Mouse (Mus musculus): ENCODE measurements at regions not wholly inside any gene's neighbourhood (a gene's known extent, or its start where the extent isn't known, plus 50 kb on each side); places are given as distances from the start of the nearest gene placed in this dataset.
A peak's percentile ranks its signal among the peaks of the same experiment; 100 is the strongest.

GRCm38 (mm10) chr4:106209465-106209864, 106.5 kb upstream of the Usp24 start:
- Histone ChIP-seq H3K4me3 (ENCODE audit: insufficient read depth in 1 of 2, low read depth in 2 of 2, low read length in 2 of 2) (no peak overlapping the region), H3K36me3 (replicated peaks; ENCODE audit: control insufficient read depth, insufficient read depth, low read depth) (no peaks in the 10 kb centered on the region), H3K4me2 (ENCODE audit: low read depth) (no peak overlapping the region), H3K9ac (replicated peaks) (no peak overlapping the region), H3K9me3 (ENCODE audit: control insufficient read depth, low read length) (no peaks in the 10 kb centered on the region), H3K27me3 (ENCODE audit: control insufficient read depth, insufficient read depth, low read length) (no peaks in the 10 kb centered on the region), H3K4me1 (replicated peaks; ENCODE audit: control insufficient read depth in 2 of 2, insufficient read depth in 2 of 2, low read length in 1 of 2) (no peaks in the 10 kb centered on the region), H3K27ac (no peak overlapping the region)
- no peak for TF ChIP-seq EP300 (IDR thresholded peaks at IDR 0.05; ENCODE audit: low read depth)
- TF ChIP-seq CTCF (IDR thresholded peaks at IDR 0.05; ENCODE audit: low read depth), result no peak
- WGBS (ENCODE audit: insufficient replicate concordance), result 66% methylated on average over 11 of the region's 11 CpGs
- DNase-seq (ENCODE audit: low read depth in 3 of 3, low spot score in 3 of 3) (no peak), ATAC-seq (ENCODE audit: insufficient read depth) (no peak)

- ATAC-seq (ENCODE audit: insufficient read depth) (no peak), DNase-seq (ENCODE audit: low read depth in 3 of 3, low spot score in 3 of 3) (no peak)
- Histone ChIP-seq H3K27ac (no peak overlapping the region), H3K4me2 (ENCODE audit: low read depth) (no peak overlapping the region), H3K36me3 (replicated peaks; ENCODE audit: control insufficient read depth, insufficient read depth, low read depth) (no peaks in the 10 kb centered on the region), H3K9ac (replicated peaks) (no peak overlapping the region), H3K4me1 (replicated peaks; ENCODE audit: control insufficient read depth in 2 of 2, insufficient read depth in 2 of 2, low read length in 1 of 2) (no peaks in the 10 kb centered on the region), H3K9me3 (ENCODE audit: control insufficient read depth, low read length) (no peaks in the 10 kb centered on the region), H3K4me3 (ENCODE audit: insufficient read depth in 1 of 2, low read depth in 2 of 2, low read length in 2 of 2) (no peak overlapping the region), H3K27me3 (ENCODE audit: control insufficient read depth, insufficient read depth, low read length) (no peaks in the 10 kb centered on the region)
- 50% methylated on average over 1 of the region's 1 CpGs for WGBS (ENCODE audit: insufficient replicate concordance)
- TF ChIP-seq CTCF (IDR thresholded peaks at IDR 0.05; ENCODE audit: low read depth), result peak; percentile 77
- no peak for TF ChIP-seq EP300 (IDR thresholded peaks at IDR 0.05; ENCODE audit: low read depth)
Measured at GRCm38 (mm10) chr4:106209975-106210374, 106.0 kb upstream of the Usp24 start.

- H3K9ac ChIP-seq (replicated peaks), result no peak overlapping the region
- H3K4me1 ChIP-seq (replicated peaks; ENCODE audit: control insufficient read depth in 2 of 2, insufficient read depth in 2 of 2, low read length in 1 of 2), result no peaks in the 10 kb centered on the region
- H3K36me3 ChIP-seq (replicated peaks; ENCODE audit: control insufficient read depth, insufficient read depth, low read depth), result no peaks in the 10 kb centered on the region
- TF ChIP-seq CTCF (IDR thresholded peaks at IDR 0.05; ENCODE audit: low read depth) (no peak), EP300 (IDR thresholded peaks at IDR 0.05; ENCODE audit: low read depth) (no peak)
- H3K4me3 ChIP-seq (ENCODE audit: insufficient read depth in 1 of 2, low read depth in 2 of 2, low read length in 2 of 2), result no peak overlapping the region
- H3K9me3 ChIP-seq (ENCODE audit: control insufficient read depth, low read length), result no peaks in the 10 kb centered on the region
- H3K27me3 ChIP-seq (ENCODE audit: control insufficient read depth, insufficient read depth, low read length), result no peaks in the 10 kb centered on the region
- H3K27ac ChIP-seq, result no peak overlapping the region
- 55% methylated on average over 5 of the region's 5 CpGs for WGBS (ENCODE audit: insufficient replicate concordance)
- ATAC-seq (ENCODE audit: insufficient read depth) (no peak), DNase-seq (ENCODE audit: low read depth in 3 of 3, low spot score in 3 of 3) (no peak)
- H3K4me2 ChIP-seq (ENCODE audit: low read depth), result no peak overlapping the region
Measured at GRCm38 (mm10) chr4:106214170-106214569, 101.8 kb upstream of the Usp24 start.

GRCm38 (mm10) chr4:106220621-106221020, 95.4 kb upstream of the Usp24 start:
- no peak overlapping the region for H3K27ac ChIP-seq
- no peaks in the 10 kb centered on the region for H3K9me3 ChIP-seq (ENCODE audit: control insufficient read depth, low read length)
- H3K36me3 ChIP-seq (replicated peaks; ENCODE audit: control insufficient read depth, insufficient read depth, low read depth), result no peaks in the 10 kb centered on the region
- H3K4me1 ChIP-seq (replicated peaks; ENCODE audit: control insufficient read depth in 2 of 2, insufficient read depth in 2 of 2, low read length in 1 of 2), result 0 out of 4 replicates have a peak, but pooled peaks cover 0 to 2% of the 10 kb centered on the region in 2 experiments
- no peak for DNase-seq (ENCODE audit: low read depth in 3 of 3, low spot score in 3 of 3)
- no peak overlapping the region for H3K9ac ChIP-seq (replicated peaks)
- TF ChIP-seq EP300 (IDR thresholded peaks at IDR 0.05; ENCODE audit: low read depth) (no peak), CTCF (IDR thresholded peaks at IDR 0.05; ENCODE audit: low read depth) (no peak)
- H3K27me3 ChIP-seq (ENCODE audit: control insufficient read depth, insufficient read depth, low read length), result no peaks in the 10 kb centered on the region
- H3K4me3 ChIP-seq (ENCODE audit: insufficient read depth in 1 of 2, low read depth in 2 of 2, low read length in 2 of 2), result no peak overlapping the region
- no peak for ATAC-seq (ENCODE audit: insufficient read depth)
- no peak overlapping the region for H3K4me2 ChIP-seq (ENCODE audit: low read depth)
- 73% methylated on average over 9 of the region's 9 CpGs for WGBS (ENCODE audit: insufficient replicate concordance)

- Histone ChIP-seq H3K27ac (no peak overlapping the region), H3K9ac (replicated peaks) (no peak overlapping the region), H3K4me1 (replicated peaks; ENCODE audit: control insufficient read depth in 2 of 2, insufficient read depth in 2 of 2, low read length in 1 of 2) (peaks cover 0 to 2% of the 10 kb centered on the region in 2 experiments; a peak in 1 of 4 replicates), H3K4me3 (ENCODE audit: insufficient read depth in 1 of 2, low read depth in 2 of 2, low read length in 2 of 2) (0 out of 4 replicates have a peak overlapping the region, but pooled peaks of 1 of the 2 experiments have one; percentile 4), H3K9me3 (ENCODE audit: control insufficient read depth, low read length) (no peaks in the 10 kb centered on the region), H3K27me3 (ENCODE audit: control insufficient read depth, insufficient read depth, low read length) (no peaks in the 10 kb centered on the region), H3K36me3 (replicated peaks; ENCODE audit: control insufficient read depth, insufficient read depth, low read depth) (no peaks in the 10 kb centered on the region), H3K4me2 (ENCODE audit: low read depth) (peak overlapping the region; percentile 44)
- no peak for DNase-seq (ENCODE audit: low read depth in 3 of 3, low spot score in 3 of 3)
- no peak for ATAC-seq (ENCODE audit: insufficient read depth)
- WGBS (ENCODE audit: insufficient replicate concordance), result 39% methylated on average over 12 of the region's 12 CpGs
- no peak for TF ChIP-seq EP300 (IDR thresholded peaks at IDR 0.05; ENCODE audit: low read depth)
- peak; percentile 78 for TF ChIP-seq CTCF (IDR thresholded peaks at IDR 0.05; ENCODE audit: low read depth)
Measured at GRCm38 (mm10) chr4:106225184-106225862, 90.7 kb upstream of the Usp24 start.

Measured in liver, embryonic 14.5 days (tissue).